Comparison of ENCODE assay signal across 19 mouse cellular contexts in genomic region chr11:101968311-101968710, GRCm38 (mm10). TPM values are rescaled to one million over a fixed set of nuclear protein-coding genes. Genes with fewer than 3 reads are reported as not detected.
DNase-seq lines count a peak whose midpoint lies in the region; ATAC-seq and TF ChIP-seq lines count a peak whose summit lies in the region.
"Had no signal": no experiment of that assay in that cellular context is flagged by ENCODE, and none has a peak within 500 bp of the region (broad histone marks: within the 10 kb centered on the region; RNA-seq: fewer than 3 reads in every experiment).

No protein-coding gene starts in this region.

- no peaks in the 10 kb centered on the region for H3K9me3 ChIP-seq in heart, embryonic 13.5 days
- H3K9me3 ChIP-seq in kidney, postnatal 0 days (replicated peaks; ENCODE audit: low read length) = no peaks in the 10 kb centered on the region
- H3K9me3 ChIP-seq in hindbrain, embryonic 16.5 days (ENCODE audit: control insufficient read depth, low read length) = no peaks in the 10 kb centered on the region
- H3K9me3 ChIP-seq: forebrain, embryonic 13.5 days; liver, embryonic 13.5 days; midbrain, embryonic 12.5 days had no signal

- intact Hi-C loops in heart, postnatal 14 days (cut with DNase I) = loop anchor here (5.0 kb wide), 1 partner anchor 156 kb away; no protein-coding TSS in a partner anchor

- H3K4me2 ChIP-seq in heart, embryonic 13.5 days = peak overlapping the region; percentile 38; the same call in 1 of the 2 replicates
- no peak overlapping the region for H3K4me2 ChIP-seq in kidney, postnatal 0 days (ENCODE audit: low read length)
- no peak overlapping the region for H3K4me2 ChIP-seq in hindbrain, embryonic 16.5 days (ENCODE audit: low read length)
- H3K4me2 ChIP-seq: forebrain, embryonic 13.5 days; liver, embryonic 13.5 days; midbrain, embryonic 12.5 days had no signal

- TF ChIP-seq CTCF in kidney, postnatal 0 days (IDR thresholded peaks at IDR 0.05; ENCODE audit: low read depth) = no peak

- 10% methylated on average over 7 of the region's 7 CpGs for WGBS in heart, embryonic 13.5 days
- 10% methylated on average over 7 of the region's 7 CpGs for WGBS in kidney, postnatal 0 days
- 6% methylated on average over 7 of the region's 7 CpGs for WGBS in hindbrain, embryonic 16.5 days

- no peak for ATAC-seq in heart, embryonic 13.5 days (ENCODE audit: extremely low read depth, insufficient number of reproducible peaks, low FRiP score, low TSS enrichment)
- ATAC-seq in kidney, postnatal 0 days (replicated peaks; ENCODE audit: low FRiP score, low read depth) = no peak
- 0 out of 2 replicates have a peak, but pooled peaks have one; percentile 7 for ATAC-seq in hindbrain, embryonic 16.5 days

- peak overlapping the region; percentile 65 for H3K27ac ChIP-seq in heart, embryonic 13.5 days (replicated peaks)
- 0 out of 2 replicates have a peak overlapping the region, but pooled peaks have one; percentile 3 for H3K27ac ChIP-seq in kidney, postnatal 0 days
- no peak overlapping the region for H3K27ac ChIP-seq in hindbrain, embryonic 16.5 days (ENCODE audit: low read depth, low read length)
- H3K27ac ChIP-seq: forebrain, embryonic 13.5 days; liver, embryonic 13.5 days; midbrain, embryonic 12.5 days had no signal

- peak; percentile 39 to 41 for DNase-seq in cerebellum, postnatal 14 days
- no peak for DNase-seq in cerebellum, adult 8-10 months
- DNase-seq in heart, postnatal 14 days = no peak
- DNase-seq in kidney, postnatal 0 days (ENCODE audit: low spot score) = no peak
- no peak for DNase-seq in kidney, adult 8-10 months
- DNase-seq in spleen, adult 18-20 months = no peak

- H3K27me3 ChIP-seq in heart, embryonic 13.5 days (replicated peaks) = peaks cover 52% of the 10 kb centered on the region
- peaks cover 12% of the 10 kb centered on the region for H3K27me3 ChIP-seq in kidney, postnatal 0 days (ENCODE audit: insufficient read depth, low read length)
- peaks cover 24% of the 10 kb centered on the region for H3K27me3 ChIP-seq in hindbrain, embryonic 16.5 days (replicated peaks; ENCODE audit: control insufficient read depth, insufficient read depth, low read length)

- no peak overlapping the region for H3K9ac ChIP-seq in heart, embryonic 13.5 days
- no peak overlapping the region for H3K9ac ChIP-seq in kidney, postnatal 0 days (ENCODE audit: low read depth, low read length)
- H3K9ac ChIP-seq in hindbrain, embryonic 16.5 days (ENCODE audit: low read depth, low read length) = no peak overlapping the region
- H3K9ac ChIP-seq: forebrain, embryonic 13.5 days; liver, embryonic 13.5 days; midbrain, embryonic 12.5 days had no signal

- no peak overlapping the region for H3K4me3 ChIP-seq in heart, embryonic 13.5 days
- no peak overlapping the region for H3K4me3 ChIP-seq in kidney, postnatal 0 days (replicated peaks; ENCODE audit: low read depth, low read length)
- H3K4me3 ChIP-seq in hindbrain, embryonic 16.5 days (ENCODE audit: low read length) = no peak overlapping the region
- H3K4me3 ChIP-seq: forebrain, embryonic 13.5 days; liver, embryonic 13.5 days; midbrain, embryonic 12.5 days had no signal

- H3K36me3 ChIP-seq in heart, embryonic 13.5 days = peaks cover 16% of the 10 kb centered on the region
- 0 out of 2 replicates have a peak, but pooled peaks cover 2% of the 10 kb centered on the region for H3K36me3 ChIP-seq in kidney, postnatal 0 days (ENCODE audit: insufficient read depth, low read length)
- H3K36me3 ChIP-seq in hindbrain, embryonic 16.5 days (ENCODE audit: control insufficient read depth, insufficient read depth, low read length) = no peaks in the 10 kb centered on the region
- H3K36me3 ChIP-seq: liver, embryonic 13.5 days; midbrain, embryonic 12.5 days had no signal

- peaks cover 52% of the 10 kb centered on the region for H3K4me1 ChIP-seq in heart, embryonic 13.5 days
- peaks cover 24% of the 10 kb centered on the region for H3K4me1 ChIP-seq in kidney, postnatal 0 days (replicated peaks; ENCODE audit: insufficient read depth, low read length)
- peaks cover 7% of the 10 kb centered on the region for H3K4me1 ChIP-seq in hindbrain, embryonic 16.5 days (ENCODE audit: control insufficient read depth, insufficient read depth, low read depth, low read length)

RNA-seq across cellular contexts. Expression of gene Sost, which starts 1.5 kb away (rescaled TPM):
- 0.87 and 1.8 TPM in 2 replicates for polyA plus RNA-seq in heart, embryonic 13.5 days (2015; fragmentation: Nextera tagmentation; extraction: Ambion mirVana)
- 1 to 10 TPM in 1 of 2 experiments, under 1 TPM in 1; 0.68 to 1.3 TPM for total RNA-seq in heart, postnatal 14 days (2021)
- 1.6 and 1.8 TPM in 2 replicates for polyA plus RNA-seq in kidney, postnatal 0 days (2015; fragmentation: Nextera tagmentation; extraction: Ambion mirVana)
- polyA plus RNA-seq in hindbrain, embryonic 16.5 days (2015; fragmentation: Nextera tagmentation; extraction: Ambion mirVana) = 0.10 and 0.12 TPM in 2 replicates
- total RNA-seq: adrenal gland, adult 2 months; gastrocnemius, adult 8-10 months; left cerebral cortex, postnatal 14 days had no signal
- polyA plus RNA-seq: embryonic facial prominence, embryonic 14.5 days; forebrain, embryonic 13.5 days; Patski had no signal

RNA-seq across cellular contexts. Expression of gene Cfap97d1, which starts 15.8 kb away (rescaled TPM):
- polyA plus RNA-seq in heart, embryonic 13.5 days (2015; fragmentation: Nextera tagmentation; extraction: Ambion mirVana) = not detected in 2 replicates
- total RNA-seq in heart, postnatal 14 days (2021) = not detected
- not detected in 2 replicates for polyA plus RNA-seq in kidney, postnatal 0 days (2015; fragmentation: Nextera tagmentation; extraction: Ambion mirVana)
- polyA plus RNA-seq in hindbrain, embryonic 16.5 days (2015; fragmentation: Nextera tagmentation; extraction: Ambion mirVana) = not detected in 2 replicates
- total RNA-seq: adrenal gland, adult 2 months; gastrocnemius, adult 8-10 months; heart, postnatal 10 days; layer of hippocampus, postnatal 10 days; left cerebral cortex, postnatal 14 days had no signal
- polyA plus RNA-seq: adrenal gland, adult 2 months; cerebellum, adult 2 months; embryonic facial prominence, embryonic 14.5 days; forebrain, embryonic 13.5 days; liver, embryonic 13.5 days; midbrain, embryonic 12.5 days; Patski had no signal

RNA-seq across cellular contexts. Expression of gene Dusp3, which starts 18.5 kb away (rescaled TPM):
- 50.3 and 53.6 TPM in 2 replicates for polyA plus RNA-seq in heart, embryonic 13.5 days (2015; fragmentation: Nextera tagmentation; extraction: Ambion mirVana)
- 100 to 1,000 TPM; 130 to 137 TPM for total RNA-seq in heart, postnatal 14 days (2021)
- 51.7 and 57.9 TPM in 2 replicates for polyA plus RNA-seq in kidney, postnatal 0 days (2015; fragmentation: Nextera tagmentation; extraction: Ambion mirVana)
- 32.1 and 33.4 TPM in 2 replicates for polyA plus RNA-seq in hindbrain, embryonic 16.5 days (2015; fragmentation: Nextera tagmentation; extraction: Ambion mirVana)

RNA-seq across cellular contexts. Expression of gene Mpp3, which starts 60.0 kb away (rescaled TPM):
- polyA plus RNA-seq in heart, embryonic 13.5 days (2015; fragmentation: Nextera tagmentation; extraction: Ambion mirVana) = 2.9 and 3.8 TPM in 2 replicates
- total RNA-seq in heart, postnatal 14 days (2021) = 1 to 10 TPM; 4.3 to 5.2 TPM
- 3.5 and 4.2 TPM in 2 replicates for polyA plus RNA-seq in kidney, postnatal 0 days (2015; fragmentation: Nextera tagmentation; extraction: Ambion mirVana)
- polyA plus RNA-seq in hindbrain, embryonic 16.5 days (2015; fragmentation: Nextera tagmentation; extraction: Ambion mirVana) = 59.3 and 62.7 TPM in 2 replicates

Comparison
In these comparisons a context has a peak if more than half of its experiments do, and no peak if none do; other contexts are left out.
1. DNase-seq: peak in cerebellum, postnatal 14 days (2 of 2); none in cerebellum, adult 8-10 months (single experiment), heart, postnatal 14 days (0 of 2), kidney, postnatal 0 days (single experiment), kidney, adult 8-10 months (0 of 2) and spleen, adult 18-20 months (0 of 2).